Mouse (Mus musculus) CH12.LX (cell line): ENCODE measurements around the gene Atp2b2.

Experiments used
- CHD2 ChIP-seq: IDR thresholded peaks from 2 replicates; pipeline ENCODE4 v1.6.1; 2011; ENCODE audit warnings: low read length, improper control_type of control experiment
- CTCF ChIP-seq, 2 experiments: IDR thresholded peaks in 1 of 2; conservative IDR thresholded peaks in 1 of 2; 2 replicates each; pipeline ENCODE4 v1.5.1; 2011 to 2012; ENCODE audit warnings: low read depth in 2 of 2, low read length in 2 of 2, improper control_type of control experiment in 1 of 2, inconsistent platforms in 1 of 2, mild to moderate bottlenecking in 1 of 2, moderate library complexity in 1 of 2
- E2F4 ChIP-seq: IDR thresholded peaks from 2 replicates; pipeline ENCODE4 v1.6.1; 2011; ENCODE audit warnings: low read depth, low read length, improper control_type of control experiment; ENCODE audit not compliant: insufficient replicate concordance
- ELF1 ChIP-seq: IDR thresholded peaks from 2 replicates; pipeline ENCODE4 v1.6.1; 2014; ENCODE audit warnings: low read depth, mild to moderate bottlenecking, inconsistent platforms, low read length, improper control_type of control experiment
- HCFC1 ChIP-seq: IDR thresholded peaks from 2 replicates; pipeline ENCODE4 v1.6.1; 2012; ENCODE audit warnings: low read depth, mild to moderate bottlenecking, inconsistent platforms, low read length, improper control_type of control experiment
- MEF2A ChIP-seq: IDR thresholded peaks from 2 replicates; pipeline ENCODE4 v1.6.1; 2014; ENCODE audit warnings: low read depth, mild to moderate bottlenecking, inconsistent platforms, low read length, improper control_type of control experiment, borderline replicate concordance
- NRF1 ChIP-seq: IDR thresholded peaks from 2 replicates; pipeline ENCODE4 v1.6.1; 2014; ENCODE audit warnings: low read depth, mild to moderate bottlenecking, inconsistent platforms, low read length, improper control_type of control experiment, moderate library complexity
- POLR2A ChIP-seq: IDR thresholded peaks from 2 replicates; pipeline ENCODE4 v1.6.1; 2011; ENCODE audit warnings: low read depth, mild to moderate bottlenecking, improper control_type of control experiment, low read length
- SMC3 ChIP-seq: IDR thresholded peaks from 2 replicates; pipeline ENCODE4 v1.6.1; 2011; ENCODE audit warnings: low read depth, low read length, improper control_type of control experiment
- TCF12 ChIP-seq: IDR thresholded peaks from 2 replicates; pipeline ENCODE4 v1.6.1; 2014; ENCODE audit warnings: low read depth, mild to moderate bottlenecking, inconsistent platforms, low read length, improper control_type of control experiment
- UBTF ChIP-seq: IDR thresholded peaks from 2 replicates; pipeline ENCODE4 v1.6.1; 2012; ENCODE audit warnings: low read depth, mild to moderate bottlenecking, inconsistent platforms, low read length, improper control_type of control experiment, moderate library complexity

DNA sequence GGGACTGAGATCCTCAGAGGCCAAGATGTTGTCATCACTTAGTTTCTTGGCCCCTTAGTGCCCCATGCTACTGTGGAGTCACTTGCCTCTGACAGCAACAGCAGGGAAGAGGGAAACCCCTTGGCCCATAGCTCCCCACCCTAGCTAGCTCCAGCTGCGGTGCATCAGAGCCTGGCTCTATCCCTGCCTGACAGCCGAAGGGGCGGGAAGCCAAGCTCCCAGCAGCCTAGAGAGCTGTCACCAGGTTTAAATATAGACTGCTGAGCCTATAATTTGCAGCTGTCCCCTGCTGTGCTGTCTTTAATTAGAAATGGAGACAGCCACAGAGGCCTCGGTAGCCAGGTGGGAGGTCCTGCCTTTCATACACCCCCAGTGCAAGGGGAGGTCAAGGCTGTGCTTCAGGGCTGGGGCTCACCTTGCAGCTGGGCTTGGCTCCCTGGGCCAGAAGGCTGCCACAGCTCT, 247.1 kb downstream of the Atp2b2 start:
- TF ChIP-seq MEF2A (no peak), CTCF (conservative IDR thresholded peaks at IDR 0.05 in 1 of 2, IDR thresholded peaks at IDR 0.05 in 1 of 2; ENCODE audit: low read depth in 2 of 2, low read length in 2 of 2) (no peak), CHD2 (no peak), E2F4 (no peak), TCF12 (no peak), ELF1 (no peak), HCFC1 (no peak), POLR2A (no peak), NRF1 (no peak), UBTF (no peak), SMC3 (no peak)
